Mouse (Mus musculus) thymus, postnatal 36 days (tissue): ENCODE measurements around the gene Ncapd3.
A peak's percentile ranks its signal among the peaks of the same experiment; 100 is the strongest.

ENCODE experiments used
- DNase-seq, 2 experiments: peaks; one replicate each; pipeline ENCODE4 v3.0.0; 2022; ENCODE audit warnings: mixed read lengths in 2 of 2

Ncapd3 gene

GRCm38 (mm10) chr9:27049492-27049891 lies 19.5 kb downstream of the Ncapd3 start:
- DNase-seq, result no peak

GRCm38 (mm10) chr9:27058341-27058740 lies 28.4 kb downstream of the Ncapd3 start:
- no peak for DNase-seq

- DNase-seq, result no peak
Measured at GRCm38 (mm10) chr9:27070895-27071294, 40.9 kb downstream of the Ncapd3 start.

- no peak for DNase-seq
Measured at GRCm38 (mm10) chr9:27074677-27075076, 44.7 kb downstream of the Ncapd3 start.

GRCm38 (mm10) chr9:27075812-27076211 lies 45.8 kb downstream of the Ncapd3 start:
- DNase-seq, result no peak

GRCm38 (mm10) chr9:27086256-27086655 lies 56.3 kb downstream of the Ncapd3 start:
- DNase-seq, result no peak

- no peak for DNase-seq
Measured at GRCm38 (mm10) chr9:27087402-27087801, 57.4 kb downstream of the Ncapd3 start.

- DNase-seq, result no peak
Measured at GRCm38 (mm10) chr9:27090134-27090533, 60.2 kb downstream of the Ncapd3 start.

- DNase-seq, result no peak
Measured at GRCm38 (mm10) chr9:27090801-27091775, 61.1 kb downstream of the Ncapd3 start.

- no peak for DNase-seq
Measured at GRCm38 (mm10) chr9:27092916-27093315, 62.9 kb downstream of the Ncapd3 start.

GRCm38 (mm10) chr9:27098092-27098491 lies 68.1 kb downstream of the Ncapd3 start:
- DNase-seq, result no peak

GRCm38 (mm10) chr9:27098557-27098956 lies 68.6 kb downstream of the Ncapd3 start:
- no peak for DNase-seq

- no peak for DNase-seq
Measured at GRCm38 (mm10) chr9:27099474-27099873, 69.5 kb downstream of the Ncapd3 start.

GRCm38 (mm10) chr9:27101466-27101865 lies 71.5 kb downstream of the Ncapd3 start:
- DNase-seq, result no peak

- DNase-seq, result peak in 1 of 2 experiments; percentile 5
Measured at GRCm38 (mm10) chr9:27106081-27106480, 76.1 kb downstream of the Ncapd3 start.

- DNase-seq, result no peak
Measured at GRCm38 (mm10) chr9:27108451-27108850, 78.5 kb downstream of the Ncapd3 start.

- DNase-seq, result no peak
Measured at GRCm38 (mm10) chr9:27109533-27110514, 79.8 kb downstream of the Ncapd3 start.

GRCm38 (mm10) chr9:27110681-27111080 lies 80.7 kb downstream of the Ncapd3 start:
- no peak for DNase-seq

- no peak for DNase-seq
Measured at GRCm38 (mm10) chr9:27111756-27112155, 81.8 kb downstream of the Ncapd3 start.

- no peak for DNase-seq
Measured at GRCm38 (mm10) chr9:27121254-27121653, 91.3 kb downstream of the Ncapd3 start.

GRCm38 (mm10) chr9:27122076-27122475 lies 92.1 kb downstream of the Ncapd3 start:
- DNase-seq, result no peak

GRCm38 (mm10) chr9:27122963-27123362 lies 93.0 kb downstream of the Ncapd3 start:
- no peak for DNase-seq

GRCm38 (mm10) chr9:27123947-27124346 lies 94.0 kb downstream of the Ncapd3 start:
- no peak for DNase-seq
